Comparison of ENCODE assay signal across 12 mouse cellular contexts in genomic region chr16:91413102-91413844, GRCm38 (mm10). TPM values are rescaled to one million over a fixed set of nuclear protein-coding genes. Genes with fewer than 3 reads are reported as not detected.
DNase-seq lines count a peak whose midpoint lies in the region; ATAC-seq and TF ChIP-seq lines count a peak whose summit lies in the region.
"Had no signal": no experiment of that assay in that cellular context is flagged by ENCODE, and none has a peak within 500 bp of the region (broad histone marks: within the 10 kb centered on the region; RNA-seq: fewer than 3 reads in every experiment).

No protein-coding gene starts in this region.

- intact Hi-C loops in left cerebral cortex, postnatal 14 days (cut with DNase I) = no loop called here

- ATAC-seq in lung, embryonic 14.5 days (ENCODE audit: insufficient read depth) = no peak
- ATAC-seq: Patski had no signal

- H3K27ac ChIP-seq in lung, embryonic 14.5 days (ENCODE audit: low read depth) = no peak overlapping the region

- H3K4me2 ChIP-seq in lung, embryonic 14.5 days = no peak overlapping the region

- WGBS in lung, embryonic 14.5 days = 55% methylated on average over 12 of the region's 12 CpGs

- no peak for TF ChIP-seq CTCF in lung, embryonic 14.5 days (IDR thresholded peaks at IDR 0.05; ENCODE audit: low read depth)

- no peaks in the 10 kb centered on the region for H3K9me3 ChIP-seq in lung, embryonic 14.5 days (ENCODE audit: low read depth, low read length)

- no peak overlapping the region for H3K4me3 ChIP-seq in lung, embryonic 14.5 days (ENCODE audit: low read depth, low read length)

- peak; percentile 15 for DNase-seq in lung, embryonic 14.5 days
- DNase-seq in lung, postnatal 14 days = no peak
- DNase-seq in embryo, embryonic 9.5 days (ENCODE audit: extremely low spot score) = peak; percentile 33
- peak; percentile 77 for DNase-seq in kidney, postnatal 14 days
- DNase-seq in natural killer cell, adult 2 months (ENCODE audit: low spot score in 2 of 2) = peak; percentile 47 to 48
- DNase-seq in ovary, postnatal 36 days (ENCODE audit: low spot score) = no peak
- DNase-seq in urinary bladder, postnatal 25 days (ENCODE audit: low spot score) = no peak
- DNase-seq in left cerebral cortex, postnatal 14 days (ENCODE audit: low spot score in 2 of 2) = no peak
- DNase-seq: heart, postnatal 14 days; lung, postnatal 4 days; right cerebral cortex, postnatal 4 days had no signal

- H3K27me3 ChIP-seq in lung, embryonic 14.5 days (ENCODE audit: insufficient read depth, low read length) = no peaks in the 10 kb centered on the region
- H3K27me3 ChIP-seq: Patski had no signal

- no peak overlapping the region for H3K9ac ChIP-seq in lung, embryonic 14.5 days

- peaks cover 43% of the 10 kb centered on the region for H3K36me3 ChIP-seq in lung, embryonic 14.5 days (ENCODE audit: insufficient read depth)

- no peaks in the 10 kb centered on the region for H3K4me1 ChIP-seq in lung, embryonic 14.5 days (ENCODE audit: insufficient read depth)

RNA-seq across cellular contexts. Expression of gene Il10rb, which starts 7.3 kb away (rescaled TPM):
- 32.8 and 36.4 TPM in 2 replicates for polyA plus RNA-seq in lung, embryonic 14.5 days (2014; fragmentation: Nextera tagmentation; extraction: Ambion mirVana)
- 1 to 10 TPM; 8.7 to 9.8 TPM for total RNA-seq in left cerebral cortex, postnatal 14 days (2021)

RNA-seq across cellular contexts. Expression of gene Gm21970, which starts 21.8 kb away (rescaled TPM):
- 0.47 TPM in 1 of 2 replicates, not detected in the other for polyA plus RNA-seq in lung, embryonic 14.5 days (2014; fragmentation: Nextera tagmentation; extraction: Ambion mirVana)
- not detected for total RNA-seq in left cerebral cortex, postnatal 14 days (2021)
- total RNA-seq: heart, postnatal 14 days had no signal

RNA-seq across cellular contexts. Expression of gene Ifnar2, which starts 40.7 kb away (rescaled TPM):
- 54.1 and 62.0 TPM in 2 replicates for polyA plus RNA-seq in lung, embryonic 14.5 days (2014; fragmentation: Nextera tagmentation; extraction: Ambion mirVana)
- total RNA-seq in left cerebral cortex, postnatal 14 days (2021) = 10 to 100 TPM; 18.5 to 19.5 TPM

Comparison
In these comparisons a context has a peak if more than half of its experiments do, and no peak if none do; other contexts are left out.
1. DNase-seq: peak in lung, embryonic 14.5 days (single experiment), embryo, embryonic 9.5 days (single experiment), kidney, postnatal 14 days (single experiment) and natural killer cell, adult 2 months (2 of 2); none in lung, postnatal 14 days (single experiment), ovary, postnatal 36 days (single experiment), urinary bladder, postnatal 25 days (single experiment) and left cerebral cortex, postnatal 14 days (0 of 2).